ENCODE assay signal across 19 mouse cellular contexts in the genomic region with DNA sequence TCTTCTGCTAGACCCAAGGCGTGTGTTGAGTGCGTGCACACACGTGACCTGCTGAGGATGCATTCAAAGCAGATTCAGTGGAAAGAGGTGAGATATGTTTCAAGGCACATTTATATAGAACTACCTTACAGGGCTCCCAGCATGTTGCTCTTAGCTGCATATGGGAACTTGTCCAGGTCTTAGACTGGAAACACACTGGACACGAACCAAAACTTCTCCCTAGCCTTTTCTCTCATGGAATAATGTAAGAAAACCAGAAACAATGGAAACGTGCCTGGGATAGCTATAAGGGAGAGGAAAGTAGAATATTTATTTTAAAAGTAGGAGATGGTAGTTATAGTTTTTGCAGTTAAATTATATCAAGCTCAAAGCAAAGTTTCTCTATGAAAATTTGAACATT.
DNase-seq lines count a peak whose midpoint lies in the region; TF ChIP-seq lines count a peak whose summit lies in the region.
"Had no signal": no experiment of that assay in that cellular context is flagged by ENCODE, and none has a peak within 500 bp of the region (broad histone marks: within the 10 kb centered on the region; RNA-seq: fewer than 3 reads in every experiment).

No protein-coding gene starts in this region.

- H3K27ac ChIP-seq in CH12.LX (ENCODE audit: insufficient read depth, low read depth): no peak overlapping the region
- H3K27ac ChIP-seq: embryonic facial prominence, embryonic 13.5 days; forebrain, embryonic 13.5 days; forebrain, embryonic 15.5 days had no signal

- in situ Hi-C loops in CH12.LX (cut with MboI; ENCODE audit: low pct_ligation_motif_present, low pct_unique_long_range_greater_than_20kb, low sequenced_read_pairs): no loop called here

- dilution Hi-C loops in CH12.LX (cut with MboI; ENCODE audit: extremely low pct_ligation_motif_present, extremely low pct_unique_long_range_greater_than_20kb, low sequenced_read_pairs): no loop called here

- no peak overlapping the region for H3K9ac ChIP-seq in CH12.LX (ENCODE audit: insufficient read depth, low read depth)
- H3K9ac ChIP-seq: embryonic facial prominence, embryonic 13.5 days; forebrain, embryonic 13.5 days; forebrain, embryonic 15.5 days; forebrain, postnatal 0 days had no signal

- TF ChIP-seq EP300 in CH12.LX (IDR thresholded peaks at IDR 0.05; ENCODE audit: low read length): no peak

- no peak overlapping the region for H3K4me3 ChIP-seq in CH12.LX (replicated peaks in 1 of 3; ENCODE audit: low read depth in 2 of 3, low read length in 2 of 3, poor library complexity in 1 of 3)
- H3K4me3 ChIP-seq: embryonic facial prominence, embryonic 13.5 days; forebrain, embryonic 13.5 days; forebrain, embryonic 15.5 days had no signal

- TF ChIP-seq RAD21 in CH12.LX (IDR thresholded peaks at IDR 0.05; ENCODE audit: low read depth, low read length): no peak

- no peaks in the 10 kb centered on the region for H3K79me2 ChIP-seq in CH12.LX (replicated peaks; ENCODE audit: control insufficient read depth, extremely low read depth, insufficient read depth, poor library complexity, severe bottlenecking)

- no peak overlapping the region for H3K4me2 ChIP-seq in CH12.LX (ENCODE audit: insufficient read depth, low read depth, poor library complexity, severe bottlenecking)
- H3K4me2 ChIP-seq: embryonic facial prominence, embryonic 13.5 days; forebrain, embryonic 13.5 days; forebrain, embryonic 15.5 days had no signal

- TF ChIP-seq CTCF in CH12.LX (conservative IDR thresholded peaks at IDR 0.05 in 1 of 2, IDR thresholded peaks at IDR 0.05 in 1 of 2; ENCODE audit: low read depth in 2 of 2, low read length in 2 of 2): no peak

- no peak for TF ChIP-seq POLR2A in CH12.LX (IDR thresholded peaks at IDR 0.05; ENCODE audit: low read depth, low read length)

- H3K36me3 ChIP-seq in CH12.LX (replicated peaks in 1 of 2; ENCODE audit: control insufficient read depth in 1 of 2, insufficient read depth in 1 of 2, low read length in 1 of 2): no peaks in the 10 kb centered on the region
- H3K36me3 ChIP-seq: embryonic facial prominence, embryonic 13.5 days; forebrain, embryonic 15.5 days; G1E had no signal

- no peaks in the 10 kb centered on the region for H3K9me3 ChIP-seq in CH12.LX (replicated peaks; ENCODE audit: low read length)
- H3K9me3 ChIP-seq: embryonic facial prominence, embryonic 13.5 days; forebrain, embryonic 13.5 days; forebrain, embryonic 15.5 days had no signal

- H3K4me1 ChIP-seq in CH12.LX (ENCODE audit: control insufficient read depth in 1 of 2, insufficient read depth in 2 of 2): no peaks in the 10 kb centered on the region
- H3K4me1 ChIP-seq: forebrain, embryonic 13.5 days; forebrain, embryonic 15.5 days had no signal

- H3K27me3 ChIP-seq in CH12.LX (replicated peaks): no peaks in the 10 kb centered on the region
- H3K27me3 ChIP-seq: embryonic facial prominence, embryonic 13.5 days; forebrain, embryonic 13.5 days; forebrain, embryonic 15.5 days; Patski had no signal

- DNase-seq in heart, adult 11 months: peak; percentile 18
- no peak for DNase-seq in heart, adult 8-10 months (ENCODE audit: low spot score)
- DNase-seq in CH12.LX (ENCODE audit: extremely low read depth): no peak
- DNase-seq in adipocyte (ENCODE audit: low spot score): peak; percentile 5
- DNase-seq in adrenal gland, postnatal 25 days: no peak
- DNase-seq in kidney, postnatal 25 days: no peak
- DNase-seq: adrenal gland, adult 2 months; adrenal gland, postnatal 10 days; adrenal gland, postnatal 36 days; cerebellum, adult 11-12 months; cerebellum, adult 9-10 months; cerebellum, postnatal 10 days; cerebellum, postnatal 25 days; forebrain, postnatal 0 days had no signal

TF ChIP-seq in CH12.LX, 34 proteins besides CTCF, POLR2A, EP300 and RAD21:
- 0 out of 2 replicates have a peak, but pooled peaks have one; percentile 3 for TF ChIP-seq BHLHE40 (IDR thresholded peaks at IDR 0.05; ENCODE audit: low read depth, low read length)
- no peak for TF ChIP-seq MYC (IDR thresholded peaks at IDR 0.05; ENCODE audit: low read depth, low read length)

Comparison
In these comparisons a context has a peak if more than half of its experiments do, and no peak if none do; other contexts are left out.
1. DNase-seq: peak in heart, adult 11 months (single experiment) and adipocyte (single experiment); none in heart, adult 8-10 months (single experiment), CH12.LX (single experiment), adrenal gland, postnatal 25 days (single experiment) and kidney, postnatal 25 days (0 of 2).